Mouse (Mus musculus): ENCODE measurements at regions not wholly inside any gene's neighbourhood (a gene's known extent, or its start where the extent isn't known, plus 50 kb on each side); places are given as distances from the start of the nearest gene placed in this dataset.

DNA sequence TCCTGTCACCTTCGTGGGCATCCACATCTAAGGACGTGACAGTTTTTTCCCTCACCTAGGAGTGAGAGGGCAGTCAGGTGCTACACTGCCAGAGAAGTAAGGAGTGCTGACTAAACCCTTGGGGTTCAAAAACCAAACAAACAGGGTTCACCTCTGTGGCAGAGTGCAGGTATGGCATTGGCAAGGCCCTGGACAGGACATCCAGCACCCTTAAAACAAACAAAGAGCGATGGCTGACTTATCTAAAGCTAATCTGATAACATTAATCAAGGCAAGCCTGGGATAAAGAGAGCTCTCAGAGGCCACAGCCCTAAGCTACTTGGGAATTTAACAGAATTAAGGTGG lies 74.1 kb upstream of the Slc45a1 start:
- ATAC-seq (replicated peaks; ENCODE audit: poor library complexity): no peak

DNA sequence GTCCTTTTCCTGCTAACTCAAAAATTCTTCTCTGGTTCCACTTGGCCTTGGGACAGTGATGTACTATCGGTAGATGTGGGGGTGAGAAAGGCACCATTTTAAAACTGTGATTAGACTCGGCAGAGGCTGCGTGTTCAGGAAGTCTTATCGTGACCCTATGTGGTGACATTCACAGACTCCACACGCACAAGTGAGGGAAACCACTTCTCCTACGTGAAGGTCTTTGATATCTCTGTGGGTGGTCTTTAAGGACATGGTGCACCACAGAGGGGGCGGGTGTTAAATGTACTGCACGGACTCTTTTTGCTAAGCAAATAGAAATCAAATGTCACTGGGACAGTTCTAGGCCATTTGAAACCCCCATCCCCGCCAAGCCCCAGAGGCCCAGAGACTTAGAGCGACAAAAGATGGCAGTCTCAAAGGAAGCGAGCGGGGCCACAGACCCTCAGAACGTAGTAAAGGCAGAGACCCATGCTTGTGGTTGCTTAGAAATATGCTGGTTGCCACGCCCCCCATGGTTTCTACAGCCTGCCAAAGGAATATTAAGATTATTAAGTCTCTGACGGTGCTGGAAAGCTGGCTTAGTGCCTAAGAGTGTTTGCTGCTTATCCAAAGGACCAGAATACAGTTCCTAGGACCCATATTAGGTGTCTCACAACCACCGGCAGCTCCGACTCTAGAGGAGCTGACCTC lies 73.6 kb upstream of the Slc45a1 start:
- no peak; the same call in 1 of the 2 replicates for ATAC-seq (replicated peaks; ENCODE audit: poor library complexity)

DNA sequence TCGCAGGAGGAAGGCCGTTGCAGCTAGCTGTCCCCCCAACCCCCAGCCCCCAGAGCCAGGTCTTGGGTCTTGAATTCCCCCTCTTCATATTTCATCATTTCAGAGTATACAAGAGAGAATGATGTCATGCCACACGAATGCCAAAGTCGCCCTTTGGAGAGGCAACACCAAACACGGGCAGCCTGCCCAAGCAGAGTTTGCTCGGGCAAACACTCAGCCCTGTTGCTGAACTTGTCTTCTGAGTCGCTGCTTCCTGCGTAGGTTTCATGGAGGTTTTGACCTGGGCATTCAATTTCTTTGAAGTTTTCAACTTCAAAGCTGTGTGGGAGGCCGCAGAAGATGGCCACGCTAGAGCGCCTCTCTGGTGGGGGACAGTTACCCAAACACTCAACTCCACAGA lies 72.8 kb upstream of the Slc45a1 start:
- no peak for ATAC-seq (replicated peaks; ENCODE audit: poor library complexity)

DNA sequence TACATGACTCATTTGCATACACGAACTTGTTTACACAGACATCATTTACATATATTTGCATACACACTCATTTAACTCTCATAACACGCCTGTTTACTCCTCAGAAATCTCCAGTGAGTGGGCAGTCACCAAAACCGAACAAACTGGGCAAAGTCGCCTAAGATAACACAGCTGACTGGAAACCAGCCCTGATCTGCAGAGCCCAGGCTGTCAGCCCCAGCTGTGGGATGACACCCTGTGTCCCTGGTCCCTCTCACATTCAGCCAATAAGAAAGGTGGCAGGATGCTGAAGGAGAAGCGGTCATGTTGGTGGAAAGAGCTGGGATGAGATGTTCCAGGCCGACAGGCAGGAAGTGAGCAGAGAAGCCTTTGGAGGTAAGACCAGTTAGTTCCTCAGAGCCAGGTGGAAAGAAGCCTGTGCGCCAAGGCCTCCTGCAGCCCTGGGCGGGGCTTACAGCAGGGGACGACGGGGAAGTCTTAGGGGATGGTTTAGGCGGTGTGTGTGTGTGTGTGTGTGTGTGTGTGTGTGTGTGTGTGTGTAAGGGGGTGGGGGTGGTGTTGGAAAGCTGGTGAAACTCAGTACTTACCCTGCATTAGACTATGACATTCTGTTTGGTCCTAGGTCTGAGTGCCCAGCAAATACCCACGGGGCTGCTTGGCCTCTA lies 69.8 kb upstream of the Slc45a1 start:
- ATAC-seq (replicated peaks; ENCODE audit: poor library complexity): 0 out of 2 replicates have a peak, but pooled peaks have one; percentile 45

DNA sequence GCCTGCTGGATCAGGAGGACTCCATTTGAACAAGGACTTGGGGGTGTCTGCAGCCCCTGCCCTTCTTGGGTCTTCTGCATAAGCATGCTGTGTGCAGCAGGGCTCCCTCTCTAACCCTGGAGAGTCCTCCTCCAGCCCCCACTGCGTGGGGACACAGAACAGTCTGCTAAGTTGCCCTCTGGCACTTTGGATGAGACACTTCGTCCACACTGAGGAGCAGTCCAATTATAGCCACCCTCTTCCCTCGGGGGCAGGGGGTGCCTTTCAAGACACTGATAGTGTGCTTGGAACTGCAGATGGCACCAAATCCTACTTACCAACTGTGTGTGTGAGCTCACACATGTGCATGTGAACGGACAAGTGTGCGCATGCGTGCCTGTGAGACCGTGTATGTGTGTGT lies 65.9 kb upstream of the Slc45a1 start:
- no peak for ATAC-seq (replicated peaks; ENCODE audit: poor library complexity)

DNA sequence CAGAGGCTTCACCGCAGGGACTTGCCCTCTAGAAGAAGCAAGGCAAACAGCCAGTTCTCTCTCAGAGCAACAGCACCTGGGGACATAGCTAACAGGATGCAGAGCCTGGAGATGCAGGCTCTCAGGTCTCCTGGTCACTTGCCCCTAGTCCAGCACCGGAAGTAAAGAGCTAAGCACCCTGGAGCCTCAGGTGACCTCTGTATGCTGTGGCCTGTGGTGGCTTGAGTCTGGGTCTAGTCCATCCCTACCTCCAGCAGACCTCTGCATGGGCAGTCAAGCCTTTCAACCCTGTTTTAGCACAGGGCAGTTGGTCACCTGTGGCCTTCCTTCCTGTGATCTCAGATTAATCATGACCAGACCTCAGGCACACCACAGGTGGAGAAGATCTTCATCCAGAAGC lies 63.1 kb upstream of the Slc45a1 start:
- ATAC-seq (replicated peaks; ENCODE audit: poor library complexity): no peak

DNA sequence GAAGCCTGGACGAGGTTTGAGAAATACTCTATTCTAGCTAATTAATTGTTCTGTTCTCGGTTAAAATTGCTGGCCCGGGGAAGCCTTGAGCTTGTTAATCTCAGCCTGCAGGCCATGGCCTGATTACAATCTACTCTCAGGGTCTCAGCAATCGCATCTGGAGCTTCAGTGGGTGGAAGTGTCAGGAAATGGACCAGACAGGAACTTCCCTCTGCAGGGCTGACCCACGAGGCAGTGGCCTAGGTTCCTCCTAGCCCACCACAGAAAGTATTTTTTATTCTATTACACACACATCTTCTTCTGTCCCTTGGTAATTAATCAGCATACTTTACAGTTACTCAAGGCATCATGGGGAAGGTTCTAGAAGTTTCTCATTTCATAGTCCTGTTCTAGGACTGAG lies 61.3 kb upstream of the Slc45a1 start:
- peak; percentile 74 for ATAC-seq (replicated peaks; ENCODE audit: poor library complexity)

DNA sequence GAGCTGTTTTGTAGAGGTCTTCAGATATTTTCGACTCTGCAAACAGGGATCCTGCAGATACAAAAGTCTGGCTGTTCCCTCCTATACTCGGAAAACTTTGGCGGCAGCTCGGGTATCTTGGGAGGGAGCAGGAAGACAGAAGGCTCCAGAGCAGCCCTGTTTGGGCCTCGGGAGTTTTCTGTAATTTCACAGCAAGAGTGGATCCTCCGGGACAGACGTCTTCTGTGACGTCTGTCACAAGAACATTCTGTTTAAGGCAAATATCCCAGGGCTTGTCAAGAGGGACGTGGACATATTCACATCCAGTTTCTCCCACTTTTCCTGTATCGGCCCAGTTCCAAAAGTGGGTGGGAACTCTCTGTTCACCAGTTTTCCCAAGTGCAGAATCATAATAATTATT lies 60.9 kb upstream of the Slc45a1 start:
- no peak for ATAC-seq (replicated peaks; ENCODE audit: poor library complexity)

DNA sequence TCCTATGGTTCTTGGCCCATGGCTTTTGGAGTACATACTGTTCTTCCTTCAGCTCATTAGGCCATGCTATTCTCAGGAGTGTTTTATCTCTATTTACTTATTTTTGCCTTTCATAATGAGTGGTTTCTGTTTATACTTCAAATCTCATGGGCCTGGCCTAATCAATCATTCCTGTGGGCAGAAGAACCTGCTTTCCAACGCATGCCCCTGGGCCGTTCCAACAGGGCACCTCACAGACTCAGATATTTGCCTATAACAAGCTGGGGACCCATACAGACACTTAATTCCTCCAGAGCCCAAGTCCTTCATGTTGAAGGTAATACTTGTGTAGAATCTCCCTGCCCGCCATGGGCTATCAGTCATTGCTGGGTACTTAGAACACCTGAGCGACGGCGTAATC lies 59.7 kb upstream of the Slc45a1 start:
- ATAC-seq (replicated peaks; ENCODE audit: poor library complexity): no peak

DNA sequence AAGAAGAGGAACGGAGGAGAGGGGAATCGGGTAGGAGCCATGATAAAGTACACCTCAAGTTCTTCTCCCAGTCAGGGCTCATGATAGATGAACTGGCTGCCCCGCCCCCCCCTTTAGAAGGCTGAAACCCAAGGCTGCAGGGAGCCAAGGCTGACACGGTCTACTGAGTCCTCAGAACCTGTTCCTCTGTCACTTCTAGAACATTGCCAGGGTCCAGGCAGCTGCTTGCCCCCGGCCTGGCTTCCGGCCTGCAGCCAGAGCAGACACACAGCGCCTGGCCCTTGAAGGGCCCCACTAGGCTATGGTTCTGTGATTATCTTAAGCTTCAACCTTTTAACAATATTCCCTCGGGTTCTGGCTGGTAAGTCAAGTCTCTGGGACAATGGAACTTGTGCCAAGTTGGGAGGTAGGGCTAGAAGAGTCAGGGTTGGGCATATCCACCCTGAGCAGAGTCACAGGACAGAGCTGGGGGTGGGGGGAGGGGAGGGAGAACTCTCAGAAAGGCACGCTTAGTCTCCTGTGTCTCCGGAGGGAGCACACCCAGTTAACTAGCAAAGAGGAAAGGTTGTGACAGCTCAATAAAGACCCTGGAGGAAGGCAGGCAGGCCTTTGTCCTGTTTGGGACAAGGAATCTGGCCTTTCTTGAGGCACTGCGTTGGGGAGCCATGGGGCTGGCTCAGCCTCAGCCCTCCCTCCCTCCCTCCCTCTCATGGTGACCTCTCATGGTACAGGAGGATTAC lies 57.6 kb upstream of the Slc45a1 start:
- ATAC-seq (replicated peaks; ENCODE audit: poor library complexity): no peak

DNA sequence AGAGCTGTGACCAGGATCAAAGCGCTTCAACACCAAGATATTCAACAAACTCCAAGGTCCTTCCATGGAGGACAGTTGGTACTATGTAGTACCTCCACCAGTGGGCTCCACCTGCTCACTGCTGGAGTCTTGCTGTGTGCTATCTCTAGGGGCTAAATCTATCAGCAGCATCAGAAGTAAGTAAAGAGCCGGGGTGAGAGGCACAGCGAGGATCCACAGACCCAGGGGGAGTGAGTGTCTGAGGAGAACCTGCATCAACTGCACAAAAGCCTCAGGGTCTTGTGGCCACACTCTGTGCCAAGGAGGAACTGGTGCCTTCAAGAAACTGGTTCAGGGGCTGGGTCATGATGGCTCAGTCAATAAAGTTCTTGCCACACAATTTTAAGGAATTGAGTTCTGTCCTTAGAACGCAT lies 56.6 kb upstream of the Slc45a1 start:
- ATAC-seq (replicated peaks; ENCODE audit: poor library complexity): 0 out of 2 replicates have a peak, but pooled peaks have one; percentile 5

DNA sequence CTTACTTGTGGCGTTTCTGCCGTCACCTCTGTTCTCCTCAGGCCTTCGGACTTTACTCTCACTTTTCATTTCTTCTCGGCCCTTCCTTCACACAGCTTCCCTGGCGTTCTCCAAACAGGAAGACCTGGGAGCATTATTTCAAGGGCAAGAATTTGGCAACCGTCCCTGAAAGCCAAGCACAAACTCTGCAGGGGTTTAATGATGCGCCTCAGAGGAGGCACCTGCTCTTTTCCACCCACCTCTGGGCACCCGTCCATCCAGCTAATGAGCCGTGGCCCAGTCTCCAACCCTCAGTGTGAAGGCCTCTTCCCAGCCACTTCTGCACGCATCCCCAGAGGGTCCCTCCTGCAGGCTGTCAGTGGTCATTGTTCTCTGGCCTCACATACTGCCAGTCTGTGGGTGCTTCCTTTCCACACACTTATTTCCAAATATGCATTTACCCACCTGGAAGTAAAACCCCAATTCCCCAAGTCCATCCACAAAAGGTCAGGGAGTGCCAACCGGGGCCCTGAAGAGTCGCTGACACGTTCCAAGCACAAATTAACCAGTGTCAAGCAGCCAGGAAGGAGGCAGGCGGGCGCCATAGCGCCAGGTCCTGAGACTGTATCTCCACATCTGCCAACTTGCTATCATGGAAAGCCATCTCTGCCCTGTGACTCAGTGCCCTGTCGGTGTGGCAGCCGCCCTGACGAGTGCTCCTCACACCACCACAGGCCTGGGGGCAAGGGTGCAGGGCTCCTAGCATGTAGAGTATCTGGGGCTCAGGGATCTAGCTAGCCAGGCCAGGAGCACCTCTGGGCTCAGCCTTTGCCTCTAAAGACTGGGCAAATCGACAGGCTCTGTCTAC lies 56.0 kb upstream of the Slc45a1 start:
- no peak for ATAC-seq (replicated peaks; ENCODE audit: poor library complexity)

DNA sequence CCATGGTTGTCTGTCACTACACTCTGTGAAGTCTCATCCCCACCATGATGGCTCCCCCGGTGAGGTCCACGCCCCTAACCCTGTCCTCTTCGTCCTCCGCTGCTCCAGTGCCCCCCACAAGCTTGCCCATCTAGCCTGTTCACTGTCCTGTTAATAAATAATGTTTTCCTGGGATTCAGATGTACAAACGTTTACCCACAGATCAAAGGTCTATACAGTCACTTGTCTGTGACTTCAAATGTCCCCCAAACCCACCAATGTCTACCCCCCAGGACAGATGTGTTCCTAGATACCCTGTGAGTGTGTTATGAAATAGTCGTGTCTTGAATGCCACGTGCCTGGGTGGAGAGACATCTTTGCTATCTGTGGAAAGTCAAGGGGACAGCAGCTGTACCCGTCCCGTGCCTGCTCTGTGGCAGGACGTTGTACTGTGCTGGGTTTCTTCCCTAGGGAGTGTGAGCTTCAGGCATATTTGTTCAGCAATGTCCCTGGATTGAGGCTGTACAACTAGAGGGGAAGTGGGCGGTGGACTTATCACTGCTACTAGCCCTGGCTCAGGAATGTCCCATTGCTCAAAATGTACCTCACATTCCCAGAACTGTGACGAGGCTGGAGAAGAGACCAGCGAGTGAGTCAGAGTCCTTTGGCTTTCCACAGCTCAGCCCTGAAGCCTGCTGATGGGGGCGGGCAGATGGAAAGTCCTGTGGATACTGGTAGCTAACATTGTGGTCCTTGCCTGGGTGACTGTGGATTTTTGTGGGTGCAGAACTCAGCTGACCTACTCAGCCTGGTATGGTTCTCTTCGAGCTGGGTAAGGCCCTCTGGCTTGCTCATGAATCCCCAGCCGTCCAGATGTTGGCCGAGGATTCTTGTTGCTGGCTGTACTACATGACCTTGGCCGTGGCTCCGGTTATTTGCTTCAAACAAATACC lies 55.1 kb upstream of the Slc45a1 start:
- ATAC-seq (replicated peaks; ENCODE audit: poor library complexity): no peak

DNA sequence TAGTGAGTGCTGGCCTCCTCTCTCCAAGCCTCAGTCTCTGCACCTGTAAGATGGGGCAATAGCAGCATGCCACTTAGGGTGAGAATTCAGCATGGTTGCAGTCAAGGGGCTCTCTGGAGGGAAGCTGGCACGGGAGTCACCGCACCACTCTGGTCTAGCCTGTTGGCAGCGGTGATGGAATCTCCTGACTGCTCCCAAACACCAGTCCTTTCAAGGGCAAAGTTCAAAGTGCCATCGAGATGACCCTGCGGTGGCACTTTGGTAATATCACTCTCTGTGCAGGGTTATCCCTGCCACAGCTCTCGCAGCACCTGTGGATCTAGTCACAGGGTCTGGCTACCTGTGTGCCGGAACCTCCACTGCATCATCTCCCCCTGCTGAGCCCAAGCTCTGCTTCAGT lies 54.3 kb upstream of the Slc45a1 start:
- ATAC-seq (replicated peaks; ENCODE audit: poor library complexity): no peak

DNA sequence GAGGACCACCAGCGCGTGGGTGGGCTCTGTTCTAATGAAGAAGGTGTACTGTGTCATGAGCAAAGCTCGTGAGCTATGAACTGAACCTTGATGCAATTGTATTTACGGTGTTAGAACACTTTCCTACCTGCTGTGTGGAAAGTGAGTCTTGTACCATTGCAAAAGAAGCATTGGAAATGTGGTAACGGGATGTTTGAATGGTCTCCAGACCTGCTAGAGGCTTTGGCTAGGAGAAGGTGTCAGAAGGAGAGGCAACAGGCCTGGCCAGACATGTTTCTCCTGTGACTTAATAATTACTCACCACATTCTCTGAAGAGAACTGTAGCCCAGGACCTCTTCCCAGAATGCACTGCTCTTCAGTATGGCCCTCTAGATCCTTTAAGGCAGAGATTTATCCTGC lies 51.3 kb upstream of the Slc45a1 start:
- no peak for ATAC-seq (replicated peaks; ENCODE audit: poor library complexity)
